Mouse (Mus musculus) heart, adult 9 months (tissue): ENCODE data around the gene Lcmt1.

ENCODE experiments used
- DNase-seq, 2 experiments: peaks; one replicate each; pipeline ENCODE4 v3.0.0; 2022; ENCODE audit warnings: low spot score in 2 of 2

Lcmt1 gene

DNA sequence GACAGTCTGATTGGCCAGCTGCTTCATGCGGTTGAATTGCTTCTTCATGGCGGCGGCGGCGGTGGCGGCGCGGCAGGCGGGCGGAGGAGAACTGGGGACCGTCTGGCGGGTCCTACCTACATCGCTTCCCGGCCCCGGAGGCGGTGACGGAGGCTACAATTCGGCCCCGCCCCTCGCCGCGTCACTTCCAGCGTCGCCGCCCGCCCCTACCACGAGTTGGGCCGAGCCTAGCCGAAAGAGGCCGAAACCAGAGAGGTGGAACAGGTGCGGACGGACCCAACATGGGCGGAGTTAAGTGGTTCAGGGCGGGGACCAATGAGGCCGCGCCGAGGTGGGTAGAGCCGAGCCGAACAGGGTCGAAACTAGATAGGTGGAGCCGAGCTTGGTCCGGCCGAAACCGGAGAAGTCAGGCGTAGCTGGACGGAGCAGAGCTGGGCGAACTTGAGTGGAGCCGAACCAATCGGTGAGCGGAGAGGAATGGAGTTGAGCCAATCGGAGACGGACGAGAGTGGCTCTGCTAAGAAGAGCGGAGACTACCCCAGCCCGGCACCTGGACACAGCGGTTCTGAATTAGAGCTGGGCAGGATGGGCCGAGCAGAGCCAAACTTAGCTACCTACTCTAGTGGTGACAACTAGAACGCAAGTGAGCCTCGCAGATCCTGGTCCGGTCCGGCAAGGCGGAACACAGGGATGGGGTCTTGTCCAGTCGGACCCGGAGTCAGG is at the start of gene Lcmt1, which contains the start of gene Arhgap17:
Gene Lcmt1, plus strand, starts transcription at position 26 of the 723 bp plus-strand sequence.
Gene Arhgap17, minus strand, starts transcription at position 157 of the 723 bp plus-strand sequence.
- peak; percentile 95 for DNase-seq

DNA sequence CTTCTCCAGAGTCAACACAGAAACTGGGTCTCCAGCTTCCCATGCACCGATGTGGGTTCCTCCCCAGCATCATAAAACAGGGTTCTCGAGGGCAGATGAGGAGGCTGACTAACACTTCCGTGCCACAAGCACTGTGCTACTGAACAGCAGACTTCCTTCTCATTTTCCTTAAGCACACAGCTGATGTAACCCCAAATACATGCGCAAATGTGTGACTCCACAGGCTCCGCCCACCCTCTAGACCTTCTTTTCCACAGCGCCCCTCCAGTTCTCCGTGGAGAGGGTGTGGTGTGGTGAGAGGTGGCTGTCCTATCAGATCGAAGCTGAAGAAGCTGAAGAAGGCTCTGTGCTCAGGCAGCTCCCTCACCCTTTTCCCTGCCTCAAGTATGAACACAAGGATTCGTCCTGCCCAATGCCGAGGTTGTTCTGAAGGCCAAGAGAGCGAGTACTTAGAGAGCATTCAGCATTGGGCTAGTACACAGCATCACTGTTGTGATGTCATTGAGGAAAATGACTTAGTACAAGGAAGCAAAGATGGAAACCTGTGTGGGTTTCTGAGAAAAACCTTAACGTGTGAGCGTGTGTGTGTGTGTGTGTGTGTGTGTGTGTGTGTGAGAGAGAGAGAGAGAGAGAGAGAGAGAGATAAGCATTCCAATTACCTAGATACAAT is 47.0 kb upstream of the Lcmt1 start:
- no peak for DNase-seq

DNA sequence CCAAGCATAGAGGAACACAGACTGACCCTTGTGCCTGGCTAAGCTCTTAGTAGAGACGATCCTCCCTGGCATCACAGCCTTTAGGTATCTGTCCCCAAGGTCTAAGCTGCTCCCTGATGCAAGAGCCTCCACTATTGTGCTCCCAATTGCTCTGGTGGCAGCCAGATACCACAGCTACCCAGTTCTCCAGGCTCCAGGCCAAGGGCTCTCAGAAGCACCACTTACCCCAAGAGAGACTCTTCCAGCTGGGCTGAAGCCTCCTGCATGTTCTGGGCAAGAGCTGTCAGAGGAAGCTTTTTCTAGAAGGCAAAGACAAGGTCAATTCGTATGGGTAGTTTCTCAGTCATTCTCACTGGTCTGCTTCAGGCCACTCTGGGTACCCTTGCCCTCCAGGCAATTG is 46.2 kb upstream of the Lcmt1 start:
- DNase-seq: peak; percentile 52 to 68

DNA sequence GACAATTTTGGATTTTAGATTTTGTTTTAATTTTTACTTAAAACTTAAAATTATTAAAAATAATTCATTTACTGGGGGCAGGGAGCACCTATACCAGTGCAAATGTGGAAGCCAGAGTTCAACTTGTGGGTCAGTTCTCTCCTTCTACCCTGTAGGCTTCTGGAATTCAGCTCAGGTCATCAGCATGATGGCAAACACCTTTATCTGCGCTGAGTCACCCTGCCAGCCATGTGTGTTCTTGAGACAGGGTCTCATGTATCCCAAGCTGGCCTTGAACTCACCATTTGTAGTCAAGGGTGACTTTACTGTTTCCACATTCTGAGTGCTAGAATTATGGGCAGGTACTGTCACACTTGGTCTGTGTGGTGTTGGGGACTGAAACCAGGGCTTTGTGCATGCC is 45.5 kb upstream of the Lcmt1 start:
- no peak for DNase-seq

DNA sequence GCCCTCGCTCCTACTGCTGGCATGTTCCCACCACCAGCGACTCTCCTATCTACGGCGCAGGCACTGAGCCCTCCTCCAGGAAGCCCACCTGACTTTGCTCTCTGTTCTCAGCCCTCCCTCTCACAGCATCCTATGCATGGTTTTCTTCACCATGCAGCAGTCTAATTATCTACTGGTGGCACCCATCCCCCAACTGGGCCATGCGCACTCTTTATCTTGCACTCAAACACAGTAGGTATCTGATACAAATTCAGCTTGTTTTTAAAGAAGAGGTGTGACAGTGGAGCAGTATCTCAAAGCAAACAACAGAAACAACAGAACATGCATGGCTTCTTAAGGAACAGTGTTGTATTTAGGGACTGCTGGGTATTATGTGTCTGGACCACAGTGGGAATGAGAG is 43.5 kb upstream of the Lcmt1 start:
- no peak for DNase-seq

DNA sequence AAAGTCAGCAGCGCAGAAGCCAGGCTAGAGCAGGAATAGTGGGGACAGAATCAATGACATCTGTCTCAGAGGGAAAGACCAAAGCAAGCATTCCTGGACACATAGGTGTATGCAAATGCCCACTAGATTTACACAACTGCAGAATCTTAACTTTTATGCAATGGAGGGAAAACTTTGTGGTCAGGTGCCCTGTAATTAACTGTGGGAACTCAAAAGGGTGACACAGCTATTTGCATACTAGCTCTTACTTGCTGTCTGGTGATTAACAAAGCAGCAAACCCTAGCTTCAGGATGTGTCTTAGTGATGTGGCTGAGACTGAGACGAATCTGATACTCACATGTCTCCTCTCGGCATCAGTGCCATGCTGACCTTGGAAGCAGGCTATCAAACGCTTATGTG is 42.7 kb upstream of the Lcmt1 start:
- DNase-seq: no peak

DNA sequence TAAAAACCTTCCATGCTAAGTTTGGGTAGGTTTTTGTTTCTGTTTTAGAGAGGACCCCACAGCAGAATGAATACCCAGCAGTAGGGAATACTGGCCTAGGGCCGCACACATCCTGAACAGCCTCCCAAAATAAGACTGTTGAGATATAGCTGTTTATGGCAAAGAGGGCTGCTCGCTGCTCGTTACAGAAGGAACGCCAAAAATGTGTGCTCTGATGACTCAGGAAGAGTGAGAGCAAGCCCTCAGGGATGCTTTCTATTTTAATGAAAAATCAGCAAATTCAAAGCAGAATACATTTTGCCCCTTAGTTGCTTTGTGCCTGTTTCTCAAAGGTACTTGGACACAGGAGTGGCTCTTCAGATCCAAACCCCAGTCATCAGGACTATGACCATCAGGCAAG is 41.7 kb upstream of the Lcmt1 start:
- no peak for DNase-seq

DNA sequence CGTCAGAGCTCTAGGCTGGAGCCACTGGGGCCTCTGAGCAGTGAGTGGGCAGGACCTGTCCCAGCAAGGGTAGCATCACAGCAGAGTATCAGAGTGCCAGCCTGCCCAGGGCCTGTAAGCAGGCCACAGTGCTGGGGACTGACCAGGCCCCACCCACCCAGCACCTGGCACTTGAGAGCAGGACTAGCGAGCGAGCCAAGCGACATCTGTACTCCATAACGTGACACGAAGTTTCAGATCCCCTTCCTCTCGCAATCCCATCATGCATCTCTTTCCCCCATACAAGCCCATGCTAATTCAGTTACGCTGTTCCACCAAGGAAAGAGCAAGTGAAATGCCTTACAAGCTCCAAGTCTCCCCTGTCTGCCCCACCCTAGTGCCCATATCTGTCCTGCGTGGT is 39.1 kb upstream of the Lcmt1 start:
- no peak for DNase-seq

DNA sequence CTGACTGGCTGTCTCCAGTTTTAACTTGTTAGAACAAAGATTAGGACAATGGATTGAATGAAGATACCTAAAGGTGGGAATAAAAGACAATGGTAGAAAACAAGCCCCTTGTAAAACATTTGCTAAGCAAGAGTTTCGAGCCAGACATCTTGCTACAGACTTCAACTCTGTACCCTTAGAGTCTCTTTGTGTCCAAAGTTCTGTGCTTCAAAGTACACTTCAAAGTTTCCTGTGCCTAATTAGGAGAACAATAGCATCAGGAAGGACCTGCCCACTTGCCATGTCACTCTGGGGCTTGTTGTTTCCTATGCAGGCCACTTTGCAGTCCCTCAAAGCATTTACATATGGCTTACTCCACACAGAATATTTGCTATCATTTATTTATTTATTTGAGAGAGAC is 33.3 kb upstream of the Lcmt1 start:
- peak; percentile 53 to 61 for DNase-seq

DNA sequence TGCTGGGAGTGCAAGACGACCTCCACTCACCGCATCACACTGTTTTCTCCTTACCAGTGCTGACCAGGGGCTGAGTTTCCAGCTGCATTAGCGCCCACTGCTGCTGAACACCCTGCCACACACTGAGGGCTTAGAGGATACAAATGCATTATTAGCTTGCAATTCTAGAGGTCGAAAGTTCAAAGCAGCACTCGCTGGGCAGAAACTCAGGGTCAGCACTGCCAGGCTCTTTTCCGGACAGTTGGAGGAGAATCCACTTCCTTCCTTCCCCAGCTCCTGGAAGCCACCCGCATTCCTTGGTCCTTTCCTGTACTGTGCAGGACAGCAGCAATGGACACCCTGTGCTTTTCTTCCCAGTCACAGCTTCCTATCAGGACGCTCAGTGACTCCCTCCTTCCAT is 31.2 kb upstream of the Lcmt1 start:
- no peak for DNase-seq

DNA sequence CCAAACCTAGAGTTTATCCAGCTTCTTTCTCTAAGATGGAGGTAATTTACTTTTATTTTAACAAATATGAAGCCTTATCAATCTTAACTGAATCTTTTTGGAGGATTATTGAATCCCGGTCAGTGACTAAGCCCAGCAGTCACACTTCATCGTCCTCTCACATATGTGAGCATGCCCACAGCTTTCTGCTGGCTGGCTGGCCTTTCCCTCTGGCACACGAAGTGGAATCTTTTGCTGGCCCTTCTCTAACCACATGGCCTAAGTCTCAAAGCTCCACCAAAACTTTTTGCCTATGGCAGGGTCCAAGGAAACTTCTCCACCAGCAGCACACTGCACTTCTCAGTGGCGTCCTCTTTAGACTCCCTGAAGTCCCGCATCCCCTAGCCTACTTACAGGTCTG is 27.7 kb upstream of the Lcmt1 start:
- peak in 1 of 2 experiments; percentile 36 for DNase-seq

DNA sequence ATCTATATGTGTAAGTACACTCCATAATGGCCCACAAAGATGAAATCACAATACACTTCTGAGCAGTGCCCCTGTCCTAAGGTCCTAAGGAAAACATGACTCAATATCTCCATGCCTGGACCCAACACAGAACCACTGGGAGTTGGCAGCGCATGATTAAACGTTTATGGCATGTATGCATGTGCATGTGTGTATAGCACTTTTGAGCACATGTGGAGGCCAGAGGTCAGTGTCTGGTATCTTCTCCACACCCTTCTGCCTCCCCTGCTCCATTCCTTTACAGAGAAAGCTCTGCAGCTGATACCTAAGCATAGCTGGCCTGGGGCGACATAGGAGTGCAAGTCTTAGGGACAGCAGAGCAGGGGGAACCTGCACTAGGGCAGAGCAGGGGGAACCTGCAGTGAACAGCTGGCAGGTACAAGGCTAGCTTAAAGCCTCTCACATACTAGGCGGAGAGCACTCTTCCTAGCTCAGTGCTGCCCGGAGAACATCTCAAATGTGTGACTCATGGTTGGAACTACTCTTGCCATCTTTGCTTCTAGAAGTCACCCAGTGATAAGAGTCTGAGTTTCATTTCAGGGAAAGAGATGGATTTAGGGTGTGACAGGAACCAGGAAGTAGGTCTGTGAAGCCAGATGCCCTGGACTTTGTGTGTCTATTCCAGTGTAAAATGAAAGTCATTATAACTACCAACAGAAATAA is 25.4 kb upstream of the Lcmt1 start:
- no peak for DNase-seq

DNA sequence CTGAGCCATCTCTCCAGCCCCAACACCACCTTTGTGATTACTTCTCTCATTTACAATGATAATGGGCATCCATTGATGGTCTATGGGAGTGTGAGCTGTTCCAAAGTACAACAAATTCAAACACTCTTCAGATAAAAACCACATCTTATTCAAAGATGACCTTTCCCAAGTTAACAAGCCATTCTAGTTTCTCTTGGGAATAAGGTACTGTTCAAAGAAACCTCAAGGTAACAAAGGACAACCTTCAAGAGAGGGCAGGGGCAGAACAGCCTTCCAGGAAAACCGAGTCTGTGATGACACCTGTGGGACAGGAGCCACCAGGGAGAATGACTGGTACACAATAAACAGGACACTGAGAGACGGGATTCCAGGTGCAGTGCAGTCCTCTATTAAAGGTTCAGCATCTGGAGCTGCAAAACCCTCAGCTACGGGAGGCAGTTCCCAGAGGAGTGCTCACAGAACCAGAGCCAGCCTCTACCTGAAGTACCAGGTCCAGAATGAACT is 24.5 kb upstream of the Lcmt1 start:
- DNase-seq: no peak

DNA sequence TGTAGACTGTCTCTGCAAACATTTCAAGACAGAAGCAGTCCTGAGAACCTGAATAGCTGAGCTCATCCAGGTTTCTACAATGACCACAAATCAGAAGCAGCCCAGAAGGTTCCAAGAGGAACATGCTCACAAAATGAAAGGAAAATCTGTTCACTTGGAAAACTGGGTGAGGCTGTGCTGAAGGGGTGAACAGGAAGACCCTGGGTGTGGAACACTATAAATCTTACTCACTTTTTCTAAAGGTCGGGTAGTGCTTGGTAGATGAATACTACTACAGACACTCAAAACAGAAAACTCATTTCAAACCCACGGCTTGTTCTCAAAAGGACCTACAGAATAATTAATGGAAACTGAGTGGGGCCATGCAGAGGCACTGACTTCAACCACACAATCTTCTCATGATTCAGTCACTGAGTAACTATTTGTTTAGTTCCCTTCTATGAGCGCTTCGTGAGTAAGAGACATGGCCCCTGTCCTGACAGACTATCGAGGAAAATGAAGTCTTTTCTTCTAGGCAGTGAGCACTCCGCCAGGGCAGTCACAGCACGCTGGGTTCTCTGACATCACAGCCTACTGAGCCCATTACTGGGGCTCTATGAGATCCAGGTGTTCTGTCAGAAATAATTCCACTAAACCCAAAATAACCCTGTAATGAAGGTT is 22.8 kb upstream of the Lcmt1 start:
- no peak for DNase-seq

DNA sequence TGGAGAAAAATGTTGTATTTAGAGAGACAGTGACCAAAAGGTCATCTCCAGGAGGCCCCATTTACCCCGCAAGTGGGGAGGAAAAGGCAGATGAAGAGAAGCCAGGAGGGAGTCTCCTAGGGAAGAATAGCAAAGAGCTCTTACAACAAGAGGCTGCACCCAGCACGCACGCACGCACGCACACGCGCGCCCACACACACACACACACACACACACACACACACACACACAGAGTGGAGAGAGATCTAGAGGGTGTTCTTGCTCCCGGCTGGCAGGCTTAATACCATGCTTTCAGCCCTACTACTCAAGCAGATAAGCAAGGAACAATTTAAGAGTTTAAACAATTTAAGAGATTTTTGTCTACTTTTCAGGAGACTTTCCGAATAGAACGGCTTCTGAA is 19.8 kb upstream of the Lcmt1 start:
- no peak for DNase-seq

DNA sequence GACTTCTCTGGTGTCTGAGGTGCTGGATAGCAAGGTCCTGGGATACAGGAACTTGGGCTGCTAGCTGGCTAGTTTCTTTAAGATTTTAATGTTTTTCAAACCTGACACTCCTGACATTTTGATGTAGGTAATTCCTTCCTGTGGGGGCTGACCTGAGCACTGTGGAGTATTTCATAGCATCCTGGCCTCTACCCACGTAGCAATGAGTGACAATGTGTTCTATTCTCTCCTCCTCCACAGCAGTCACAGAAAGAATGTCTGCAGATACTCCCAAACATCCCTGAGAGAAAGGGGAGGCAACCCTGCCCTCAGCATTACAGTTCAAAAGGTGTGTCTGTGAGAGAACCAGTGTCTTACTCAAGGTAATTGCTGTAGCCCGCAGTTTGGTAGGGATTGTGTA is 19.3 kb upstream of the Lcmt1 start:
- DNase-seq: no peak

DNA sequence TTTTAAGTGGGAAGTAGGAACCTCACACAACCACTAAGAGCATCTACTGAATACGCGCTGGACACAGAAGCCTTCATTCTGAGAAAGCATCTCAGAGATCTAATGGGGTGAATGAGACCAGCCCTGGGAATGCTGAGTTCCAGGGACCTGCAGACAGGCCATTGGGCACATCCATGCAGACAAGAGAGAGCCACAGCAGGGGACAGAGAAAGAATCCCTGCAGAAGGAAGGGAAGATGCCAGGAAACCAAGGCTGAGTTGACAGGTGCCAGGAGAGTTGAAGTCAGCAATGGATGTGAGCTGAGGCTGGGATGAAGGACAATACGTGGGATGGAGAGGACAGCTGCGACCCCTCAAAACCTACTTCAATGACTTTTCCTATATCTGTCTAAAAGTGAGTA is 16.5 kb upstream of the Lcmt1 start:
- no peak for DNase-seq

DNA sequence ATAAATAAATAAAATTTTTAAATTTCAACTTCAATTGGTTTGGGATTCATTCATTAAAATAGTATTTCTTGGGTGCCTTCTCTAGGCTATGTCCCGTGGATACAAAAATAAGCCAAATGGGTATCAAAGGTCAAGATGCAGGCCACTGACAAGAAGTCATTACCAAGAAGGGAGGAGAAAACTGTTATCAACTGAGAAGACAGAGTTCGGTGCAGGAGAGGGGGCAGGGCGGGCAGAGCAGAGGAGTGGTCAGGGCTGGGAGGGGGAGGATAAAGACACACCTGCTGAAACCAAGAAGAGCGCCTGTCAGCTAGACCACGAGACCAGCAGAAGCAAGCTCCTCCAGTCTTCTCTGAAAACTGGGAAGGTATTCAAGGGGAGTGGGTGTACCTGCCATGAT is 15.7 kb upstream of the Lcmt1 start:
- DNase-seq: no peak

DNA sequence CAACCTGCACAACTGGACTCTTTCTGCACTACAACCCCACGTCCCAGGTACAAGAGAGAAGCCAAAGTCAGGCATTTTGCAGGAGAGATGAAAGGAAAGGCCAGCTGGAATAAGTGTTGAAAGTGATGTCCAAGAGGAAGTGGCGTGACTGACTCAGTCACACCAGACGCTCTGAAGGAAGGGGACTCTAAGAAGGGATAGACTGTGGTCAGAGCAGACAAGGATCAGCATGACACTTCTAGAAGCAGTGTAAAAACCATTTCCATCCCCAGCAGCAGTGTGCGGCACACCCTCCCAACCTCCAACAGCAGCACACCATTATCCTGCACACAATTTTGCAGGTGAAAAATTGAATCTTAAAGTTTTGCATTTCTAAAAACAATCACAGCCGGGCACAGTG is 15.2 kb upstream of the Lcmt1 start:
- DNase-seq: no peak

DNA sequence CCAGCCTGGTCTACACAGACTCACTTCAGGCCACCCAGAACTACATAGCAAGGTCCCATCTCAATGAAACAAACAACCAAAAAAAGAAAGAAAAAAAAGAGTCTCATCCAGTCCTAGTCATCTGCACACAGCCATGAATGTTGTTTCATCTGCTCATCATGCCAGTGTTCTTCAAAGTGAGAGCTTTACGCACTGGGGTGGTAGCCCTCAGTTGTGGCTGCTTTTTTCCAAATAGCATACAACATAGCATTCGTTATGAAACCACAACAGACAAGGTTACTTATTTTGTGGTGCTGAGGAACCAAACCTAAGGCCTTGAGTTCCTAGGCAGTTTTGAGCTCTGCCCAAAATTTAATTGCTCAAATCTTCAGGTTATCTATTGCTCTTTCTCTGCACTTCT is 14.7 kb upstream of the Lcmt1 start:
- no peak for DNase-seq

DNA sequence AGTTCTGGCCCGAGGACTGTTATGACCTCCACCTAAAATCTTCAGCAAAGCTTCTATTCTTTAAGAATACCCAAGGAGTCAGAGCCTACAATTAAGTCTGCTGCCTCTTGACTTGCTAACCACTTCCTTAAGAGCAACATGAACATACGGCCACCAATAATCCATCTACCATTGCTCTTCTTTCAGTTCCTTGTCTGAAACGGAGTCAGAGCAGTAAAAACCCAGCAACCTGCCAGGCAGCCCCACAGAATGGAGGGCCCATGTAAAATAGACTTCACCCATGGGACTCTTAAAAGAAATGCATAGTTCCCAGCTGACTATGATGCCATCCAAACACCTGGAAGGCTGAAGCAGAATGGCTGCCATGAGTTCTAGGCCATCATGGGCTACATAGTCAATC is 13.4 kb upstream of the Lcmt1 start:
- DNase-seq: no peak

DNA sequence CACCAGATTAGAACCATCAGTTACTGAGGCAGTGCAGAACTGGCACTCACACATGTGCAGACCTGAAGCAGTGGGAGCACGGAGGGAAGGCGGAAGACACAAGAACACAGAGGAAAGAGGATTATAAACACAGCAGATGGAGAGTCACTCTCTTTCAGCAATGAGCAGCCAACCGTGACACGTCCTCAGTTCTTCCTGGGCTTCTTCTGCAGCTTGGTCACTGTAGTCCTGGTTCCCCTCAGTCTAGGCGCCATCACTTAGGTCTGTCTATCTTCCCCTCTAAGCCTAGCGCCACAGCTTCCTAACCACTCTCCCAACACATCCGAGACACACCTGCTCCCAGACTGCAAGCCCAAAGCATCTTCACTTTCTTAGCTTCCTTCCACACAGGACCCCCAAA is 10.5 kb upstream of the Lcmt1 start:
- DNase-seq: no peak
